Mouse (Mus musculus): Measurements from ENCODE around the gene Efcab6.

Gene Efcab6

DNA sequence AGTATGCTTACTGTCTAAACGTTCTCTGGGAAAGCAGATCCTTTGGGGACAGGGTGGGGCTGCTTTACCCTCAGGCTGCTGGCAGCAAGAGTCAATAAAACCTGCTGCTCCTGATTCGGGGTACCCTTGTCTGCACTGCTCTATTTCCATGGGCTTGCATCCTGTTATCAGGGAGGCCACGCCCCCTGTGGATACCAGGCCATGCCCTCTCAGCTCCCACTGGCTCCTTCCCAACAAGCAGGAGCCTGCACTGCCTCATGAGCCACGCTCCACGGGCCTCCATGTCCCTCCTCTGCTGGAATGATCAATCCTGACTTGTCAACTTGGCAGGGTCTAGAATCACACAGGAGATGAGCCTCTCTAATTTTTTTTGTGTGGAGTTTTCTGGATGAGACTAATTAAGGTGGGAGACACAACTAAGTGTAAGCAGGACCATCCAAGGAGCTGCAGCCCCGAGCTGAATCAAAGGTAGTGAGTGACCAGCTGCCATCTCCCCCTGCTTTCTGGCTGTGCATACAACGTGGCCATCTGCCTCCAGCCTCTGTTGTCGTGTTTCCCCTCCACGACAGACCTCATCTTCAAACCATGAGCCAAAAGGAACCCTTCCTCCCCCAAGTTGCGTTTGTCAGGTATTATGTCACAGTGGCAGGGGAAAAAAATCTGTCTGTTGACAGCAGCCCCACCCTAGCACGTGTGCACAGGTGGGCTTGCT is 187.9 kb downstream of the Efcab6 start:
- no peak for DNase-seq

DNA sequence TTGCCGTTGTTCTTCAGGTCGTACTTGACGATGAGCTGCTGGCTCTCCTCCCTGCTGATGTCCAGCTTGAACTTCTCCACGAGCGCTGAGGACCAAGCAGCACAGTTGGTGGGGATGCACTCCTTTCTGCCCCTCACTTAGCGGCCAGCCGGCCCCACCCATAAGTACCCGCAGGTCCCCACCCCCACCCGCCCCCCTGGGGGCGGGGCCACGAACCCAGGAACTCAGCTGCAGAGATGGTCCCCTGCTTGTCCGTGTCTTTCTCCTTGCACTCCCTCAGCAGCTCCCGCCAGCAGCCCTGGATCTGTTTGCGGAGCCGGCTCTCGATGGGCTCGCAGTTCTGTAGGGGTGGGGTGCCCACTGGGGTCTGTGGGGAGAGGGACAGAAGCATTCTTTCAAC is 194.2 kb downstream of the Efcab6 start:
- DNase-seq, result peak; percentile 43 to 54

DNA sequence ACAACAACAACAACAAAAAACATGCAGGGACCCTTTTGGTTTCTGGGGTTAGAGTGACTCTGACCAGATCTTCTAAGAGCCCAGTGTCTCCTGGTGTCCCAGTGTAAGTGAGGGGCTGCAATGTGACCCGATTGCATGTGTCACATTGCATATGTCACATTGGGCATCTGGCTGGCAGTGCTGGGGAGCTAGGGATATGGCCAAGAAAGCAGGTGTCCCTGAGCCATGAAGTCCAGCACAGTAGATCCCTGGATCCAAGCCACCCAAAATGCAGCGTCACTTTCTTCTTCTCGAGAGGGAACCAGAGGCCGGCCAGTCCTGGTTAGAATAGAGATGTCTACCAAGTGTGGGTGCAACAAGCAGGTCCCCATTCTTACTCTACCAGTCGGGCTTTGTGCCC is 199.6 kb downstream of the Efcab6 start:
- no peak for DNase-seq

DNA sequence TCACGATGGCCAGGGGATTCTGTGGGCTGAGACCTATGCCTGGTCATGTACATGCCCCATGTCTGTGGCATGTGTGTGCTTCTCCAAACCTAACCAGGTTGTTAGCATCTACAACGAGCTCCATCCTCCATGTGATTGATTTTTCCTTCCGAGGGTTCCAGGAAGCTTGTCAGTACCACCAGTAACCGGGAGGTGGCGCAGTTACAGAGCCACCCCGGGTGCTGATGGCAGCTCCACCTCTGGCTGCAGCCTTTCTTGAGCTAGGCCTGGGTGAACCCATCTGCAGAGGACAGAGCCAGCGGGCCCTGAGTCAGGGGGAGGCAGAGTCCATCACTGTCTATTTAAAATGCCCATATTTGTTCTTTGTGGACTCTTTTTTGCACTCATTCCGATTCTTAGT is 208.1 kb downstream of the Efcab6 start:
- peak; percentile 81 to 83 for DNase-seq

DNA sequence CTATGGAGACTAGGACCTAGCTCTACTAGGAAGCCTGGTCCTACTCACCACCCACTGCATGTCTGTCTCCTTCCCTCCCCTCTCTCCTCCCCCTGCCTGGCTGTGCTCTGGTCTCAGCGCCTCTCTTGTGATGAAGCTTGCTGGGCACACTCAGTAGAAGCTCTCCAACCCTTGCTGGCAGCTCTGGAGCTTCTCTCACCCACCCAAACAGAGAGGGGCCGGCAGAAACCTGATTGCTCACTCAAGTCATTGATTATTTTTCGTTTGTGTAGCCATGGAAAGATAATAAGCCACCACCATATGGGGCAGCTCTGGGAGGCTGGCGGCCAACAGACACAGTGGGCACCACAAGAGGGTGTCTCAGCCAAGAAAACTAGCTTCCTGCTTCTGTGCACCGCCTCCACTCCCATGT is 211.8 kb downstream of the Efcab6 start:
- DNase-seq, result no peak

DNA sequence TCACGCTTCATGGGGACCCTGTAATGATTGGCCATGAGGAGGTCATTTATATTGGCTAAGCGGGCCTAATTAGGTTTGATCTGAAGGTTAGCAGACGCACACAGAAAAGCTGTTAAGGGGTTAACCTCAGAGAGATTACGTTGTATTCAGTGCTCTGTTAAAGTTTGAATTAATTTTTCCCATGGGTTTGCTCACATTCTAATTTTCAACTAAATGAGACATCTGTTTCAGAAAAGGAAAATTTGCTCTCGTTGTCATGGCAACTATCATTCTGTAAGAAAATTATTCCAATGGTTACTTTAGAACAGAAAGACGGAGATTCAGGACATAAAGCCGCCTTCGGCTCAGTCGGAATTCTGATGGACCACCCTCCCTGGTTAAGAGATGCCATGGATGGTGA is 217.0 kb downstream of the Efcab6 start:
- DNase-seq, result no peak

DNA sequence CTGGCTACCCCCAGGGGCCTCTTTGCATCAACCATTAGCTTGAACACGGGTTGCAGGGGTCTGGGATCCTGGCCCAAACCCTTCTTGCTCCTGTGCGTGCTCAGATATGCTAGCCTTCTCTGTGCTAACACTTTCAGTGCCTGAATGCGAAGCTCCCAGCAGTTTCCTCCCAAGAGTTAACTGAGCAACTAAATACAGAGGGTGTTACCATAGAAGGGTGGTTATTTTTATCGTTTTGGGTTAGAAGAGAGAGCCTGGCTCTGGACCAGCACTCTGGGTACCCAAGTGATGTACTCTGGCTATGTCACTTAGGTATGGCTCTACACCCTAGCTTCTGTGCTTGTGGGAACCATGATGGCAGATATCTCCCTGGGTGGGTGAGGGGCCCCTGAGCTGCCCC is 217.7 kb downstream of the Efcab6 start:
- DNase-seq, result no peak

DNA sequence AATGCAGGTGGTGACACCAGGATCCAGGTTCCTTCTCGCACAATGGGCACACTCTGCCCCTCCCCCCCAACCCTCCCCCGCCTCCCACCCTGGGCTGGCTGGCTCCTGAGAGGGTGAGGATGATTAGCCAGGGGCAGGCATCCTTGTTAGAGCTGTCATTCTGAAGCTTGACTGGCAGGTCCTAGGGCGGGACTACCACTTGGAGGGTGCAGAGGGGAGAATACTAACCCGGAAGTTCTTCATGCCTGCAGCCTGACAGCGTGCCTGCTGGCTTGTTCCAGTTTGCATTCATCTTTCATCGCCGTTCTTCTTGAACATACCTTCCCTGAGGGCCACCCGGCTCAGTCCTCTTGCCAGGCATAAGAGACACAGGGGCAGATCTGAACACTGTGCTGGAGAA is 218.6 kb downstream of the Efcab6 start:
- DNase-seq, result no peak

DNA sequence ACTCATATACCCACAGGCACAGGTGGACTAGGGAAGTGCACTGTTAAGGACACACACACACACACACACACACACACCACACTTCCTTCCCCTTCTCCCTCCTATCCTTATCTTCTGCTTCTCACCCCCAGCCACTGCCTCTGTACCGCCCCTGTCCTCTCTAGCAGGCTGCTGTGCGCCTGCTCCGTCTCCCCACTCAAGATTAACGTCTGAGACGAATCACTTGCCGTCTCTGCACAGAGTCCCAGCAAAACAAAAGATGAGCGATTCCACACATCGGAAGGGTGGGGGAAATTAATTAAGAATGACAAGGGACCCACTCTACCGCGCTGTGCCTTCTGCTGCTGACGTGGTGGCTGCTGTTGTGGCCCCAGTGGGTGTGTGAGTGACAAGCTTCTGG is 219.4 kb downstream of the Efcab6 start:
- DNase-seq, result no peak

DNA sequence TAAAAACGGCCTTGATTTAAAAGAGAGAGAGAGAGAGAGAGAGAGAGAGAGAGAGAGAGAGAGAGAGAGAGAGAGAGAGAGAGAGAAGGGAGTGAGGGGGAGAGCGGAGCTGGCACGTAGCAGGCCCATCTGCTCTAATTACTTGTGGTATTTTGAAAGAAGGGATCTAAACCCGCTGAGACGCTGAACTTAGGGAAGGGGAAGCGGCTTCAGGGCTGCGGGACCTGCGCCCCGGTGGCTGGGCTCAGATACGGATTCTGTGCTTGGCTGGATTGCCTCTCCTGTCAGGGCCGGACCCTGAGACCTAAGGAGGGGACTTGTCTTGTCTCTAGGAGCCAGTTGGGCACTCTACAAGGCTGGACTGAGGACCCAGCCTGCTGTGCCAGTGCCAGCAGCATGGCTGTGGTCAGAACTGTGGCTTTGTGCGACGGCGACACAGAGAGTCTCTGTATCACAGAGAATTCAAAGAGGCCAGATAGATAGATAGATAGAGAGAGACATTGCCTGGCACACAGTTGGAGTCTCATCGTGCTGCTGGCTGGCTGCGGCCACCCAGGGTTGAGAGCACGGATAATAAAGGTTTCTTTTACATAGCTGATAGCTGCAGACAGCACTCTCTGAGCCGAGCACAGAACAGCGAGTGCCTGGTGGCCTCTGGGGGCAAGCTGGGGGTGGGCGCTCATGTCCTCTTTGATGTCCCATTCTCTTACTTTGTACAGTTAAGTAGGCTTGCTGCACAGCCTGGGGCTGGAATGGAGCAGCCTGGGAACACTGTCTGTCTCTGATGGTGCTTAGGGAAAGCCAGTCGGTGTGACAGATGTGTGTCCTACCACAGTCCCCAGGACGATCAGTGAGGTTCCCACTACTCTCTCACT is 222.0 kb downstream of the Efcab6 start:
- DNase-seq, result no peak

DNA sequence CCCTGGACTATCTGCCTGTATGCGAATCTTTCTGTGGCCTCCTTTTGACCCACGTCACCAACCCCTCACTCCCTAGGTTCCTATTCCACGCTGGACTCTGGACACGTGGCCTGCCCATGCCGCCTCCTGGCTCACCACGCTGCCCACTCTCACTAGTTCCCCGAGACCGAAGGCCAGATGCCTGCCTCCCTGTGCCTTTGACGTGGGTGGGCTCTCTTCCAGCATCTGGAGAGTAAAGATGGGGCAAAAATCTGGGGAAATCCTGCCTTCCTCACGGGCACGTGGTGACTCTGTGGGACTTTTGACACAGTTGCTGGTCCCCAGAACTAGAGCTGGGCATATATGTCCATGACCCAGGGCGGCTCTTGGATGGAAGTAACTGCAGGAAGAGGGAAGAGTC is 222.8 kb downstream of the Efcab6 start:
- no peak for DNase-seq

DNA sequence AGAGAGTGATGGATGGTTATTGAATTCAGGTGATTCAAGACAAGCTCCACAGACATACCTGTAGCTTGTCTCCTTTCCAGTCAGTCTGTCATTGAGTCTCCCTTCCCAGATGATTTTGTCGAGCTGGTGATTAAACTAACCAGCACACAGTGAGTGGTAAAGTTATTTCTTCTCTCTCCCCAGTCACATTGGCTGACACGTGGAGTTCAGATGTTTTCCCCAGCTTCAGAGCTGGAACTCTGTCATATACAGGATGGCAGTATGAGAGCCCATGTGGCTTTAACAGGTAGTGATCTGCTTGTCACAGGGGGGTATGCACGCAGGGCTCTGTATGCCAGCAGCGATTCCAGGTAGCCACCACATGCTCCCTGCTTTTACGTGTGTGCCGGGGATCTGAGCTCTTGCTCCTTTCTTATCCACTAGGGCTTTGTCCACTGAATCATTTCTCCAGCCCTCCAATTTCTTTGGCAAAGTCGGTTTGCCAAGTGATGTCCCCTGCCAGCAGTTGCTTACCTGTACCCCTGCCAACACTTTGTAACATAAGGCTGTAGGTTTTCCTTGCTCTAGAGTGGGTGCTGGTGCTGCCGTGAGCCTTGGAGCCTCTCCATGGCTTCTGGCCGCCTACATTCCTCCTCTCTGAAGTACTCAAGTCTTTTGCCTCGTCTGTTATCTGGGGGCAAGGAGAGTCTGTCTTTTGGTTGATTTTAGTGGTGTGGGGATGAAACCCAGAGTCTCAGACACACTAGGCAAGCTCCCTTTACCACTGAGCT is 224.0 kb downstream of the Efcab6 start:
- DNase-seq, result no peak

DNA sequence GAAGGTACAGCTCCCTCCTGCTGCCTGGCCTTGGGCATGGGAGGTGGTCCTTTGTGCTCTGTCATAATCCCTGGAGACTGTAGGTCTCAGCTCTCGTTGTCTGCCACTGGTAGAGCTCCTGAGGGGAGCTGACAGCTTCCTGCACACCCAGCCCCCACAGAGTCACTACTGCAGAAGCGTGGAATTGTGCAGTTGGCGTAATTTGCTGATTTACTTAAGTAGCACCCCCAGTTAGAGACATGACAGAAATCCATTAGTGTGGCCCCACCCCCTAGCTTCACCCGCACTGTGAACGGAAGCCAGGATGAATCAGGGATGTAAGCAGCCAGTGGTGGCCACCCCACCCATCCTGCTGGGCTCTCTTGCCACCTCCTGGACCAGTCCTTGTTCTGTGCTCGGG is 232.9 kb downstream of the Efcab6 start:
- no peak for DNase-seq

DNA sequence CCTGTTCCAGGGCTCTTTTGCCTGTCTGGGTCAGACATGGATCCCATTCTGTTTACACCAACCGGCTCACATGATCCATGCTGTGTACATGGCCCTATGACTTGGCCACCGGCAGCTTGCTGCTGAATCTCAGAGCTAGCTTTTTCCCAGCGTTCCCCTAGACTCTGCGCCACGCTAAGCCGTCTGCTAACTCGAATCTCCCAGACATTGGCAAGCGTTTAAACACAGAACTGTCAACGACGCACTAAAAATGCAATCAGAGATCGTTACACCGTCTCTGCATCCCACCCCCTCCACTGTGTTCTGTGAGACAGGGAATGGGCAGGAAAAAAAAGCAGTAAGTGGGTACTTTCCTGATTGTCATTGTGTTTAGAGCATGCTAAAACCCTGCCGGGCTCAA is 236.0 kb downstream of the Efcab6 start:
- no peak for DNase-seq

DNA sequence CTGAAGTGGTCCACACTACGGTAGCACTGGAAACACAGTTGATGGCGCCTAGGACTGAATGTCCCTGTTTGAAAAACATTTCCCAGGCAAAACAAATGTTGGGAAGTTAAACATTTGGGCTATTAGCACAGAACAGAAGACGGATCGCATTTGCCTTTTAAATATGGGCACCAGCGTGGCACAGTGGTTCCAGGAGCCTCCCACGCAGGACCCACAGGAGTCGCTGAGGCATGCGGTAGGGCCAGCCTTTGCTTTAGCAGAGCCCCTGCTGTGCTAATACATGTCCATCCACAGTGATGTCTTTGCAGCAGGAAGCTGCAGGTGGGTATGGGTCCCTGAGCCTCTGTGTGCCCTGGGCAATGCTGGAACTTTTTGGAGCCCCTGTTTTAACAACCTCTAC is 237.2 kb downstream of the Efcab6 start:
- DNase-seq, result no peak
